Mouse (Mus musculus): ENCODE data around the gene Elovl1.

The Elovl1 gene

DNA sequence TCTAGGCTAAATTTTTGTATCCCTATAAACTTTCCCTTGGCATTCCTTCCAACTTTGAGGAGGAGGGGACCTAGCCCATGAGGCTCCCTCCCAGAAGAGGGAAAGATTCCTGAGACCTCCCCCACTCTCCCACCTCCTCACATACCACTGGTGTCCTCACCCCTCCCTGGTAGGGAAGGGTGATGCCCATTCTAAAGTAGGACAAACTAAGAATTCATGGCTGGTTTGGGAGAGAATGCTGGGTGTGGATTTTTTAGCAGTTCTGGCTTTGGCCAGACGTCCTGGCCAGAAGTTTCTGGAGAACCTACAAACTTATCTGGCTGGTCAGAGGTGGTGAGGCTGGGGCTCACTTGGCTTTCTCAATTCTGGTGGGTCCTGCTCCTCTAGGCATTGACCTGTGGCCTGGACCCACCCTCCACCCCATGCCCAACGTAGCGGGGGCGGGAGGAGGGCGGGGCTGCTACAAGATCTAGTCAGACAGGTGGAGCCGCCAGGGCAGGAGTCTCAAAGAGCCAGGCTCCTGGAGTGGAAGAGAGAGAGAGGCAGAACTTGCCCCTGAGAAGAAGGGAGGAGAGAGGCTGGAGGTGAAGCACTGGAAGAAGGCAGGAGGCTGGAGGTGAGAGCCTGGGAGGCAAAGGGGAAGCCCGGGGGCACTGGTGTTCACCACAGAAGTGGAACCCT, 1.5 kb downstream of the Elovl1 start:
- DNase-seq (ENCODE audit: low spot score), result no peak

DNA sequence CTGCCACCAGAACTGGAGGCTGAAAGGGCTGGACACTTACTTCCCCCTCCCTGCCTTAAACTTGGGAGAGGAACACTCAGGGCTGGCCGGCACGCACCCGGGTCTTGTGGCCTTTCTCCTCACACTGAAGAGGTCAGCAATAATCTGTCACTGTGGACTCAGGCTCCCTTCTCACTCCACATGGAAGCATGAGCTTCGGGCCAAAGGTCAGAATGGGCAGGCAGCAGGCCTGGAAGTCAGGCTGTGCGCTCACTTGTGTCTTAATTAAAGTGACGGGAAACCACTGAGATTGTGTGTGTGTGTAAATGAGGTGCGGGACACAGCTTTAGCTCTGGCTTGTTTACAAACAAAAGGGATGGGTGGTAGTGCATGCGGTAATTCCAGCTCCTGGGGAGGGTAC, 4.4 kb downstream of the Elovl1 start:
- DNase-seq (ENCODE audit: low spot score), result no peak

DNA sequence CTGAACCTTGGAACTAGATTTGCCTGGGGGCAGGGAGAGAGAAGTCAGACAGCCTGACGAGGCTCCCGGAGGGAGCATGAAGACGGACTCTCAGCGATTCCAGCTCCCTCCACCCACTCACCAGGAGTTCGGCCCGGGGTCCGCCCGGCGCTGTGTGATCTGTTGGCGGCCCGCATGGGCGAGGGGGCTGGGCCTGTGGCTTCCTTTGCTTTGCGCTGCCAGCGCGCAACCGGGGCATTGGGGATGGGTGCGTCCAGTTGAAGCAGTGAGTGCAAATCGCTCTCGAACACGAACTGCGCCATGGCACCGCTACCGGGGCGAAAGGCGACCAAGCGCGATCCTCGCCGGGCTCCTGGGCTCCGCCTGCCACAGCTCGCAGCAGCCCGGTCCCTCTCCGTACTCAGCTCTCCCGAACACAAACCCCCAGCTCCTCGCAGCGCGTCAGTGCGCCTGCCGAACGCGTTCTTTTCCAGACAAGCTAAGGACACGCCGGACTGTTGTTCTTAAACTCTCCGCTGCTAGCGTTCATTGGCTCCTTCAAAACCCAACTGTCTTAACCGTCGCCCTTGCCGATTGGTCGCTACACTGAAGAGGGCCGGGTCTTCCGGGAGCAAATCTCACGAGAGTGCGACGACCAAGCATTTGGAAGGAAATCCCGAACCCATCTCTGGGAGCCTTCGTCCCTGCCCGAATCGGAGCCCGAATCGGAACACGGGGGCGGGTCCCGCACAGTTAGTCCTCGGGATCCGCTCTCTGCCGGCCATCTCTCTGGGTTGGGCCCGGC, 9.1 kb downstream of the Elovl1 start, which contains the start of gene Cdc20:
Gene Cdc20 (minus strand): TSS at position 533 of the 784 bp plus-strand sequence.
- DNase-seq (ENCODE audit: low spot score), result peak; percentile 91

DNA sequence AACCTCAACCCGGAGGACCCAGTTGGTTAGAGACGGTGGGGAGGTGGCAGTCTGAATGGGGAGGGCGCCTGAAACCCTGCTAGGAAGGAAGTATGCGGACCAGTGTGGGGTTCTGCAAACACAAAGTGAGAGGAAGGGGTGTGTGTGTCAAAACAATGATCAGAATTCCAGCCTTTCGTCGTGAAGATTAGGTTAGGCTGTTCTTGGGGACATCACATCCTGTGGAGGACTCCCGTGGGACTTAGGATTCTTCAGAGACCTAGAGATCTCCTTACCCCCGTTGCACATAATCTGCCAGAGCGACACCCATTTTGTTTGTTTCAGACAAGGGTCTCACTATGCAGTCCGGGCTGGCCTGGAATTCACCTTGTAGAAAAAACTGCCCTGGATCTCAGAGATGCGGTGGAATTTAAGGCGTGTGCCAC, 9.9 kb downstream of the Elovl1 start:
- DNase-seq (ENCODE audit: low spot score), result no peak

DNA sequence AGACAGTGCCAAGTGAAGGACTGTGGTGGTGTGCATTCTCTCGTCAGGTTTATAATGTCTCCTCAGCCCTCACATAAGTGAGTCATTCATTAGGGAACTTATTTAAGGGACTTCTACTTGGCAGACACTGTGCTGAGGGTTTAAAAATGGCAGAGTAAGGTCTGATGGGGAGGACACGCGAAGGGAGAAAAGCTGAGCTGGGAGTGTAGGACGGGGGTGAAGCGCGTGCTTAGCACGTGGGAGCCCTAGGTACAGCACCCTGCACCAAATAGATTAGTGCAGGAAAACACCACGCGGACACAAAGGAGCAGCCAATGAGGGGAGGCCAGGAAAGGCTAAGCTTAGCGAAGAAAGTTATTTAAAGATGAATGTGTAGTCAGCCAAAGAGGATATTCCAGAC, 17.2 kb downstream of the Elovl1 start:
- no peak for DNase-seq (ENCODE audit: low spot score)

DNA sequence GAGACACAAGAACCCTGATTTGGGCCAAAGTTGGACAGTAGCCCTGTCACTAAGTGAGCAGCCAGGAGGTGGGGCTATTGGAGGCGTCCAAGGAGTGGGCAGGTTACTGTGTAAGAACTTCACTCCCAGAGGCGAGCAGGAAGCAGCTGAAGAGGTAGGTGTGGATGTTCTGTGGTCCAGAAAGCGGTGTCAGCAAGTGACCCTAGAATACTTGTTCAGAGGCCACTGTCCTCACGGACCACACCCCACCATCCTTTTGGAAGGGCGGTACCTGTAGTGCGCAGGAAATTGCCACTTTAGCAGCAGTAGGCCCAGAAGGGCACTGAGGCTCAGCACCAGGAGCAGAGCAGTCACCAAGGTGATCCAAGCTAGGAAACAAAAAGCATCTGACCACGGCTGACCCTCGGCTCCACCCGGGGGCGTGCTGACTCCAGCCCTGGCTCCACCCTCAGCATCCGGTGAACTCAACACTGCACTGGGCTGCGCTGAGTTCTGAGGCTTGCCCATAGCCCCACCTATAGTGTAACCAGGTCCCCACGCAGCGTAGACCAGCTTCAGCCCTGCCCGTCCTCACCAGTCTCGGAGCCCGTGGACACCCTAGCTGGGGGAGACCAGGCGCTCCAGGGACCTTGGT, 18.0 kb downstream of the Elovl1 start:
- peak; percentile 39 for DNase-seq (ENCODE audit: low spot score)

DNA sequence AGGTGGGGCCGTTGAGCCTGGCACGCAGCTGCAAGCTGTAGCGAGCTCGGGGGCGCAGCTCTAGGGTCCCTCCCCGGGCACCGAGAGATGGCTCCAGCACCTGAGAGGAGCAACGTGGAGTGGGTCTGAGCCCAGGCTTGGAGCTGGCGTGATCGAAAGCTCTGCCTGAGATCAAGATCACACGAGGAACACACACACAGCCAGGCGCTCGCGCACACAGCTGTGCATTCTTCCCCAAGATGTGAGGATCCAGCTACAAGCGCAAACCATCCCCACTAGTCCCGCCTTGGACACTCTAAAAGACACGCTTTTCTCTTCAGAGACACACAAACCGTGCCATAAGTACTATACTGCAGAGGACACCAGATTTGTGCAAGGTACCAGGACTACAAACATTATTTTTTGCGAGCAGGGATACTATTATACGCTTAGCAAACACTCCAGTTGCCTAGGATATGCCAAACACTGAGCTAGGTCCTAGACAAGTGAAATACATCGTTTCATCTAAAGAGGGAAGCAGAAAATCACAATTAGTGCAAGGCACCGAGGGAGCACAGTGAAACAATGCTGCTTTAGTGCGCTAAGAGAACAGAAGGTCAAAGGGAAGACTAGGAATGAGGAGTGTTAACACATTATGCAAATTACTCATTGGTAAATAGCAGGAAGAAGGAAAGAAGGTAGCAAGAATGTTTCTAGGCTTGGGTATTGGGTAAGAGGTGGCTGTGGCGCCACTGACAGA, 18.7 kb downstream of the Elovl1 start:
- DNase-seq (ENCODE audit: low spot score), result no peak

DNA sequence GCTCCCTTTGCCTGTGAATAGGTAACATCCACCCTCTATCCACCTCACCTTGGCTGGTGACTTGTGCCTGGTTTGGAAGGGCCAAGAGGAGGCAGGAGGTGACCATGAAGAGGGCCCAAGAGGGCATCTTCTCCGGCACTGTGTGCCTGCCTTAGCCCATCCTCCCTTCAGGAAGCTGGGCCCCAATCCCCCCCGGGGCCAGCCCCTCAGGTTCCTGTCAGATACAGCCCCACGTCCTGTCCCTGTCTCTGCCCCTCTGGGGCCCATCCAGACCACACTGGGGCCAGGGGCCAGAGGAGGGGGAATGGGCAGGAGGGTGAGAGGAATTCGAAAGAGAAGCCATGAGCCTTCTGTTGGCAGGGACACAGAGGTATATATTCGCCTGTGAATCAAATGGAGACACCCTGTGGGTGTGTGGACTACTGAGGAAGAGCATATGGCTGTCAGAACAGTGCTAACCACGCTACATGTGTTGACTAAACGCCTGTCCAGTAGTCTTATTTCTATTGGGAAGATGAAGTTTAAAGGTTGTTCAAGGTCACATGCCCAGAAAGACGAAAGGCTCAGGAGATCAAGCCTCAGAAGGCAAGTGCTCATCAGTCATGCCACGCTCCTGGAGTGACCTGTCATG, 29.6 kb downstream of the Elovl1 start, which contains the start of gene Mpl:
Gene Mpl (minus strand): TSS at position 169 of the 631 bp plus-strand sequence.
- no peak for DNase-seq (ENCODE audit: low spot score)

DNA sequence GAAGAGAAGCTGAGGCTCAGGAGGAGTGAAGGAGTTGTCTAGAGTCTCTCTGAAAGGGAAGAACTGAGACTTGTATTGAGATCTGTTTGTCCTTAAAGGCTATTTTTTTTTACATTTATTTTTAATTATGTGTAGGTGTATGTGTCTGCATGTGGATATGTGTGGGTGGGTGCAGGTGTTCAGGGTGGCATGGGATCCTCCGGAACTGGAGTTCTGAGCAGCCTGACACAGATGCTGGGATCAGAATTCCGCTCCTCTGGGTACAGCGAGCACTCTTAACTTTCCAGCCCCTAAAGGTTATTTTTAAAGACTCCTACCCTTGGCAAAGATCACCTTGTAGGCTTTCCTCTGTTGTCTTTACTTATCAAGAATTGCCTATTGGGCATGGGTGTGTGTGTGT, 37.1 kb downstream of the Elovl1 start:
- peak; percentile 9 for DNase-seq (ENCODE audit: low spot score)

DNA sequence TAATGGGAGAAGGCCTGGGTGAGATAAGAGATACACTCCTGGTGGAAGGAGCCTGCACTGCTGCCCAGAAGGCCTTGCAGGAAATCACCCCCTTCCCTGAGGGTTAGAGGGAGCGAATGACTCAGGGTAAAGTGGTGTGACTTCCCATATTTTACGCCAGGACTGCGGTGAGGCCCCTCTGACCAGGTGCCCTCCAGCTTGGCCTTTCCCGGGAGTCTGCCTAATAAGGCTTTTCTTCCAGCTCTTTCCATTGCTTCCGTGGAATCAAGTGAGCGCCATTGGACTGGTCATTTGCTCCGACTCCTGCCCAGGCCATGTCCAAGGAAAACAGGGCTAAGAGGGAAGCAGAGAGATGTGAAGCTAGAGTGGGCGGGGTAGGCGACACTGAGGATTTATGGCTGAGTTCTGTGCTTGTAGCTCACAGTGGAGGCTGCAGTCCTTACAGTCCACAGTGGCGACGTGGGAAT, 37.8 kb downstream of the Elovl1 start:
- no peak for DNase-seq (ENCODE audit: low spot score)

DNA sequence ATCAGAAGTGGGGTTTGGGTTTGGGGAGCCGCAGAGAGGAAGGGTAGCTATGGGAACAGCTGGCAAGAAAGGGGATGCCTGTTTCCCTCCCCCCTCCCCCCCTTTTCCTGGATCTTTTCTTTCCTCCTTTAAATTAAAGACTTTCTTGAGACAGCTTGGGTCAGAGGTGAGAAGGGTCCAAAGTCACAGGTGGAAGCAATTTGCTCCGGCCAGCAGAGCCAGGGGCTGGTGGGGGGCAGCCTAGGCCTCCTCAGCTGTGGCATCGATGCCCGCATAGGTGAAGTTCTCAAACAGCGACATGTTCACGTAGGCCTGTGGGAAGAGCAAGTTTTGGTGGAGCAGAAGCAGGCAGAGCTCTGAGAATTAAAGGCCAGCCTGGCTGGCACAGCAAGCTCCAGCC, 43.4 kb downstream of the Elovl1 start:
- DNase-seq (ENCODE audit: low spot score), result no peak

DNA sequence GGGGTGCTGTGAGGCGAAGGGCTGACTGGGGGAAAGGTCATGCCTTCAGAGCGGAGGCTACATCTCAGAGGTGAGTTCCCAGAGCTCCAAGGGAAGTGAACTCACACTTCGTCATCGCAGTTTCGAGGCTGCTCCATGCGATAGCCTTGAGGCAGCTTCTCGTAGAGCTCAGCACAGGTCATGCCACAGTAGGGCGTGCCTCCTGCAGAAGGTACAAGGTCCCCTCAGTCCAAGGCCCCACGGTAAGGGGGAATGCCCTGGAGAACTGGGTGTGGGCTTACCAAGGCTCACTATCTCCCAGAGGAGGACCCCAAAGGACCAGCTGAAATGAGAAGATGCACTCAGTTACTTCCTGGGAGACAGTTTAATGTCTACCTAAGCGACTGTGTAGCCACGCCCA, 44.8 kb downstream of the Elovl1 start:
- DNase-seq (ENCODE audit: low spot score), result no peak

DNA sequence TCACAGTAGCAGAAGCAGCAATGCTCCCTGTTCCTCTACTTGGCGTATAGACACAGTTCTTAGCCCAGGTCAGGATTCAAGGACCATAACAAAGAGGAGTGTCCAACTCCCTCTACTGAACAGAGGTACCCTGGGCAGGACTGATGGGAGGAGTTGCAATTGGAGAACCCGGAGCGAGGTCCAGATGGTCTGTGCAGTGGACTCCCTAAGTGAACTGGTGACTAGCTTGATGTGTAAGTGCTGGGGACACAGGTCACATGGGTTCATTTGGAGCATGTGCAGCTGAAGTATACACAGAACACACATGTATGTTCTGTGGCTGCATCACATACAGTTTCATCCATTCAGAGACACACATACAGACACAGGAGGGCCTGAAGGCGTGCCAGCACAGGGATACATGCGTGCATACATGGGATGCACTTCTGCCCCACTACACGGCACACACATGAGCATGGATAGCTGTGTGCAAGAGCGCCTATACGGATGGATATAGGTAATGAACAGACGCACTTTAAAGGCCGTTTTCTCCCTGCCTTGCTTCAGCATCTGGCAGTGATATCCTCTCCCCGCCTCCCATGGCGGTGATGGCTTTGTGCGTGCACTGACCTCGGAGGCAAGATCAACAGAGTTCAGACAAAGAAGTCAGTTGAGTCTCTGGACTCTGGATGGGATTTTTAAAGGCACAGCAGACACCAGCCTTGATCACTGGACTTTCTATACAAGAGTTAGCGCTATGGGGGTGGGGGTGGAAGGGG, 49.1 kb downstream of the Elovl1 start:
- no peak for DNase-seq (ENCODE audit: low spot score)

Data from layer of hippocampus, adult 11-12 months (tissue).